Mouse (Mus musculus) midbrain, embryonic 10.5 days (tissue): ENCODE results near the gene Tmem127. TPM values are rescaled to one million over a fixed set of nuclear protein-coding genes. Genes with fewer than 3 reads are reported as not detected.
A peak's percentile ranks its signal among the peaks of the same experiment; 100 is the strongest.

ENCODE experiments used
- DNase-seq: peaks from one replicate; pipeline ENCODE4 v3.0.0-alpha.2; 2017; ENCODE audit warnings: low spot score
- H3K27ac ChIP-seq: fragments of 300-500 bp; sonication (generic); replicated peaks from 2 replicates; pipeline ENCODE4 v1.5.1; 2016; ENCODE audit warnings: mild to moderate bottlenecking
- H3K27me3 ChIP-seq: fragments of 300-500 bp; sonication (generic); 2 replicates; pipeline ENCODE4 v1.6.1; 2016; ENCODE audit warnings: low read depth, mild to moderate bottlenecking; ENCODE audit not compliant: poor library complexity, severe bottlenecking
- H3K36me3 ChIP-seq: fragments of 300-500 bp; sonication (generic); 2 replicates; pipeline ENCODE4 v1.6.1; 2016; ENCODE audit warnings: mild to moderate bottlenecking, moderate library complexity
- H3K4me1 ChIP-seq: fragments of 300-500 bp; sonication (generic); 2 replicates; pipeline ENCODE4 v1.6.1; 2016
- H3K4me3 ChIP-seq: fragments of 300-500 bp; sonication (generic); 2 replicates; pipeline ENCODE4 v1.5.1; 2016; ENCODE audit warnings: mild to moderate bottlenecking, moderate library complexity
- H3K9me3 ChIP-seq: fragments of 300-500 bp; sonication (generic); replicated peaks from 2 replicates; pipeline ENCODE4 v1.6.1; 2016; ENCODE audit warnings: mild to moderate bottlenecking
- WGBS: fragments of 180-500 bp; shearing (Covaris S2); methylation state at CpG from one replicate; pipeline ENCODE4 v1.1.7; 2016; 5-methylcytosine and 5-hydroxymethylcytosine counted together
- polyA plus RNA-seq: library from polyadenylated mRNA; unstranded; fragments of >200 nt; fragmentation: Nextera tagmentation; extraction: Ambion mirVana; gene quantifications from 2 replicates; pipeline ENCODE4 v1.2.1, GENCODE M21; 2016

Tmem127 gene
- polyA plus RNA-seq, 1 experiment from 2014 or later, result 25.6 TPM

DNA sequence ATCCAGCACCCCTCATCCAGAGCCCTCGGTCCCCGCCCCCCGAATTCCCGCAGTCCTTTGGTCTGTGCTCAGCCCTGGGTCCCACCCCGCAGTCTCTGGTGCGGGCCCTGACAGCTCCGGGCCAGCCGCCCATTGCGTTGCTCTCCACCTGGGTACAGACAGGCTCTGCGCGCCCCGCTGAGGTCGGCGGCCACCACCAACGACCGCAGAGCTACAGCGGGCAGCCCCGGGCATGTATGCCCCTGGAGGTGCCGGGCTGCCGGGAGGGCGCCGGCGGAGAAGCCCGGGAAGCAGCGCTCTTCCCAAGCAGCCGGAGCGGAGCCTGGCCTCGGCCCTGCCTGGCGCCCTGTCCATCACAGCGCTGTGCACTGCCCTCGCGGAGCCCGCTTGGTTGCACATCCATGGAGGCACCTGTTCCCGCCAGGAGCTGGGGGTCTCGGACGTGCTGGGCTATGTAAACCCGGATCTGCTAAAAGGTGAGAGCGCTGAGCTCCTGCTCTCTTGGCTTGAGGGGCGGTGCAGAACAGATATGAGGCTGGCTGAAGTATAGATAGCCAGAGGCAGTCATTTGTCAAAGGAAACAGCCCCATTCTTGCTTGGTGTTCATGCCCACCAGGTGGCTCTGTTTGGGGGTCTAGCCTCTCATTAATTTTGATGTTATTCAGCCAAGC lies 761 bp downstream of the Tmem127 start:
- no peaks in the 10 kb centered on the region for H3K27me3 ChIP-seq
- H3K9me3 ChIP-seq, result no peaks in the 10 kb centered on the region
- H3K27ac ChIP-seq, result peak overlapping the region; percentile 85
- under 1% methylated on average over 39 of the region's 39 CpGs for WGBS
- peaks cover 27% of the 10 kb centered on the region for H3K4me1 ChIP-seq
- peaks cover 41% of the 10 kb centered on the region for H3K36me3 ChIP-seq
- peak; percentile 51 for DNase-seq
- H3K4me3 ChIP-seq, result peak overlapping the region; percentile 98

DNA sequence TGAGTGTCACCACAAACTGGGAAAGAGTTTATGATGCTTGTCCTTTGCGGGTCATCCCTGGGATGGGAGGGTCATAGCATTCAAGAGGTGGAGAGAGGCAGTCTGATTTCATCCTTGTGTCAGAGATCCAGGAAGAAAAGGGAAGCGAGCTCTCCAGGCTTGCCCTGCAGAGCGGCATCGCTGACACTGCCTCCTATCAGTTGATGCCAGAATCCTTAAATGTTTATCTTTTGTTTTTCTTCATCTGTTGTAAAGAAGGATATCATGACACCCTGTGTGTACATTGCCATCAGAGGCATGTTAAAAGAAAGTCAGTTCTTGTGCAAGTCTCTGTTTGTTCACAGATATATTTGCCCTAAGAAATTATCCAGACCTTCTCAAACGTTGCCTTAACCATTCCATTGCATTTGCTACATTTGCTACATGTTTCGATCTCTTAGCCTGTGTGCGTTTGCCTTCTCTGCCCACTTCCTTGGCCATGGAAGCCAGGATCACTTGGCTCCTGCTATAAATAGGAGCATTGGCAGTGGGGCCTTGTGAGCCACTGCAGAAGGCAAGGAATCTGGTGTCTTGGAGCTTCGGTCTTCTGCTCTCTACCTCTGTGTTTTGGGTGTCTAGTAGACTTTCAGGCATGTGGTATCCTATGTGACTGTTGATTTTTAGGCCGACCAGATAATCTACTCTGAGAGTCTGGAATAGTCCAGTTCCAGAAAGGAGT lies 2.7 kb downstream of the Tmem127 start:
- H3K36me3 ChIP-seq, result peaks cover 21% of the 10 kb centered on the region
- no peak for DNase-seq
- no peaks in the 10 kb centered on the region for H3K27me3 ChIP-seq
- H3K27ac ChIP-seq, result no peak overlapping the region
- H3K4me1 ChIP-seq, result peaks cover 27% of the 10 kb centered on the region
- H3K9me3 ChIP-seq, result no peaks in the 10 kb centered on the region
- no peak overlapping the region for H3K4me3 ChIP-seq
- 94% methylated on average over 9 of the region's 9 CpGs for WGBS

DNA sequence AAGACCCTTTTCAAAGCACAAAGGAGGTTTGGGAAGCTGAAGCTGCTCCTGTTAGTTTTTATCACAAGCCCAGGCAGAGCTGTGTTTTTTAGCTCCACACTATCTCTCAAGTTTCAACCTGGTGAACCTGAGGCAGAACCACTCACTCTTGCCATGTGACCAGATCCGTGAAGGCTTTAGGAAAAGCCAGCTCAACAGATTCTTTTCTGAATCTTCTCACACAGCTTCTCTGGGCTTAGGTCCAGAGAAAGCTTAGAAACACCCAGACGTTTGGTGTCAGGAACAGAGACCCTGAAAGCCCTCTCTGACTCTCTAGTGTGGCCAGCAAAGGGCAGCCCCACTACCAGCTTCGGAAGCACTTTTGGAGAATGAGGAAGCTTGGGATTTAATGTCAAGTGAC lies 3.7 kb downstream of the Tmem127 start:
- Histone ChIP-seq H3K9me3 (no peaks in the 10 kb centered on the region), H3K4me3 (no peak overlapping the region), H3K36me3 (peaks cover 20% of the 10 kb centered on the region), H3K4me1 (peaks cover 23% of the 10 kb centered on the region), H3K27me3 (no peaks in the 10 kb centered on the region), H3K27ac (no peak overlapping the region)
- 88% methylated on average over 3 of the region's 3 CpGs for WGBS
- DNase-seq, result no peak

DNA sequence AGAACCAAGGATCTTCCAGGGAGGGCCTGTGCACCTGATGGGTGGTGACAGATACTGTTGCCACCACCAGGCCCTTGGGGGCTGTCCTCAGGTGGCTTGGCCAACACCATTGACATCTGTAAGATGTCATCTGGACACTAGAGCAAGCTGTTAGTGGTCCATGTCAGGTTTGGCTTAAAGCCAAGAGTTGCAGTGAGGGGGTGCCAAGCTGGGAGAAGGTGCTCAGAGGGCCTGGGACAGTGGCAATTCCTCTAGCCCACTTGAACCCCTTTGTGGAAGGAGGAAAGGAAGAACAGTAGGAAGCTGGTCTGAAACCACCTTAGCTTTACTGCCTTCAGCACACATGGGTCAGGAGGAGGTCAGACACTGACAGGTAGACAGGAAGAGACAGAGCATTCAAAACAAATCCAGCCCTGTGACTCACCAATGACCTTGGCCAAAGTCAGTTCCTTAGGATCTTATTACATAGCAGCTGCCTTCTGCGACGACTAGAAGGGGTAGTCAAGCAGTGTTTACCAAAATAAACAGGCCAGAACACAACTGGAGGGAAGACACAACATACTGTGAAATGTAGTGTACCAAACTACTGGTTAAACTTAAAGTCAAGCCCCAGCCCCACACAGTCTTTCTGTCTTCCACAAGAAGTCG lies 4.3 kb downstream of the Tmem127 start:
- no peaks in the 10 kb centered on the region for H3K27me3 ChIP-seq
- H3K27ac ChIP-seq, result no peak overlapping the region
- H3K4me3 ChIP-seq, result no peak overlapping the region
- no peaks in the 10 kb centered on the region for H3K9me3 ChIP-seq
- peaks cover 18% of the 10 kb centered on the region for H3K4me1 ChIP-seq
- no peak for DNase-seq
- H3K36me3 ChIP-seq, result peaks cover 25% of the 10 kb centered on the region
- WGBS, result 81% methylated on average over 3 of the region's 3 CpGs

DNA sequence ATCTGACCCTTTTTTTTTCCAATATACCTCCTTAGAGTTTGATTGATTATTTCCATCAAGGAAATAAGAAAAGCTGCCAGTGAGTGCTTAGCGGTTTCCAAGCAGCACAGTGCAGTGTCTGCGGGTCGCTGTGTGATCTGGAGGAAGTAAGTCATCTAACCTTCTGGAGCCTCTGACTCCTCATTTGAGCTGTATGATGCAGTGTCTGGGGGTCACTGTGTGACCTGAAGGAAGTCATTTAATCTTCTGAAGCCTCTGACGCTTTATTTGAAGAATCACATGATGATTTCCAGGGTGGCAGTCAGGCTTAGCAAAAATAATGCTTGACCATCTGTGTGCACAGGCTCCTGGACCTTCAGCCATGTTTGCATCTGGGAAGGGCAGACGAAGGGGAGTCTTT lies 5.1 kb downstream of the Tmem127 start:
- Histone ChIP-seq H3K27me3 (no peaks in the 10 kb centered on the region), H3K27ac (no peak overlapping the region), H3K9me3 (no peaks in the 10 kb centered on the region), H3K4me1 (peaks cover 15% of the 10 kb centered on the region), H3K36me3 (peaks cover 33% of the 10 kb centered on the region), H3K4me3 (no peak overlapping the region)
- DNase-seq, result no peak
- WGBS, result 85% methylated on average over 5 of the region's 5 CpGs

DNA sequence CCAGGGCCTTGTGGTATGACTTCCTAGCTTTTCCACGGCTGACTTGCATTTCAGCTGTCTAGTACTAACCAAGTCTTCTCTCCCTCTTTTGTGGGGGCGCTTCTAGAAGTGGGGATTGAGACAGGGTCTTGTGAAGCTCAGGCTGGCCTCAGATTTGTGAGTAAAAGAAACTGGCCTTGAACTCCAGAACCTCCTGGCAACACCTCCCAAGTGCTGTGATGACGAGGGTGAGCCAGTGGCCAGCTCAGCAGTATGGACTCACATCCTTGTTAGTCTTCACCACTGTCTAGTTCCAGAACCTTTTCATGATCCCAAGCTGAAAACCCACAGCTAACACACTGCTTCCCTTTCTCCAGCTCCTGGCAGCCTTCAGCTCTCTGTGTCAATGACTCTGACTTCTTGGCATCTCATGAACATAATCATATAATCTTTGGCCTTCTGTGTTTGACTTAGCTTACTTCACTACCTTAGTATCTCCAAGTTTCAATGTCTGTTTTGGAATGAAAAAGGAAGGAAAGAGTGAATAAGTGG lies 7.0 kb downstream of the Tmem127 start:
- no peaks in the 10 kb centered on the region for H3K27me3 ChIP-seq
- WGBS, result 84% methylated on average over 3 of the region's 3 CpGs
- H3K27ac ChIP-seq, result no peak overlapping the region
- H3K4me3 ChIP-seq, result no peak overlapping the region
- no peaks in the 10 kb centered on the region; the same call in 1 of the 2 replicates for H3K4me1 ChIP-seq
- DNase-seq, result no peak
- H3K36me3 ChIP-seq, result peaks cover 52% of the 10 kb centered on the region
- H3K9me3 ChIP-seq, result no peaks in the 10 kb centered on the region

DNA sequence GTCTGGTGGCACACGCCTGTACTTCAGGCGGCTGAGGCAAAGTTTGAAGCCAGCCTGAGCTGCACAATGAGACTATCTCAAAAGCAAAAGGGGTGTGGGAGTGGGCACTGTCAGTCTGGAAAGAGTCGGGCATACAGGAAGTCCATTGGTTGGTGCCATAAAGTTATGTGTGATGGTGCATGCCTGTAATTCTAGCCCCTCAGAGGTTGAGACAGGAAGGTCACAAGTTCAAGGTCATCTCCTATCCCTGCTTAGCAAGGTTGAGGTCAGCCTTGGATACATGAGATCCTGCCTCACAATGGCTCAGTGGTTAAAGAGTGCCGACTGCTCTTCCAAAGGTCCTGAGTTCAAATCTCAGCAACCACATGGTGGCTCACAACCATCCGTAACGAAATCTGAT lies 7.6 kb downstream of the Tmem127 start:
- no peak overlapping the region for H3K4me3 ChIP-seq
- DNase-seq, result no peak
- no peaks in the 10 kb centered on the region for H3K27me3 ChIP-seq
- H3K4me1 ChIP-seq, result no peaks in the 10 kb centered on the region
- WGBS, result 89% methylated on average over 6 of the region's 6 CpGs
- no peaks in the 10 kb centered on the region for H3K9me3 ChIP-seq
- H3K27ac ChIP-seq, result no peak overlapping the region
- H3K36me3 ChIP-seq, result peaks cover 56% of the 10 kb centered on the region

DNA sequence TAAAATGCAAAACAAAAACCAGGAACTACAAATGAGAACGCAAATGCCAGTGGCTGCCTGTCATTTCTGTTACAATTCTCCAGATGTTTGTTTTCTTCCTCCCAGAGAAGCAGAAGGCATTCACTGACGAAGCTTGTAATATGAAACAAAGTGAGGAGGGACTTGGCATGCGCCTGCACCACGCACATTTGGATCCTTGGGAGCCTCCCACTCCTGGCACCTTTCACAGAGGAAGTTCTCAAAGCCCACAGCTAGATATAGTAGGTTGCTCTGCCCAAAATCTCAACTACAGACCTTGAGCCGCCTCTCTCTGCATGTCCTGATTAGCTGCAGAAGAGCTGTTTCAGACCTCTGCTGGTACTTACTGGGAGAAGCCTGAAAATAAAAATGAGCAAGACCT lies 11.6 kb downstream of the Tmem127 start:
- DNase-seq, result no peak
- H3K36me3 ChIP-seq, result peaks cover 45% of the 10 kb centered on the region
- WGBS, result 90% methylated on average over 5 of the region's 5 CpGs
- H3K4me1 ChIP-seq, result no peaks in the 10 kb centered on the region
- H3K9me3 ChIP-seq, result no peaks in the 10 kb centered on the region
- H3K27ac ChIP-seq, result no peak overlapping the region
- no peak overlapping the region for H3K4me3 ChIP-seq
- no peaks in the 10 kb centered on the region for H3K27me3 ChIP-seq

DNA sequence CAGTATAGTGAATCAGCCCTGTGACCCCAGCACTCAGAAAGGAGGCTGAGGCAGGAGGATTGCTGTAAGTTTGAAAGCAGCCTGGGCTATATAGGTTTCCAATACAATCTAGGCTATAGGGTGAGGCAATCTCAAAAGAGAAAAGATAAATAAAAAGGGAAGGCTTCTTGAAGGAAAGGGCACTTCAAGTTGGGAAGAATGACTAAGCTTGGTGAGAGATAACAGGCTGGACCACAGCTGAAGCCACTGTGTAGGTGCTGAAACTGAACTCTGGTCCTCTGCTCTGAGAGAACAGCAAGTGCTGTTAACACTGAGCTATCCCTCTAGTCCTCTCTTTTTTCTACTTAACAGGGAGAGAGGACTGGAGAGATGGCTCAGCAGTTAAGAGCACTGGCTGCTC lies 14.8 kb downstream of the Tmem127 start:
- no peak overlapping the region for H3K27ac ChIP-seq
- no peaks in the 10 kb centered on the region for H3K9me3 ChIP-seq
- no peak for DNase-seq
- H3K4me3 ChIP-seq, result no peak overlapping the region
- no peaks in the 10 kb centered on the region for H3K4me1 ChIP-seq
- peaks cover 27% of the 10 kb centered on the region for H3K36me3 ChIP-seq
- no peaks in the 10 kb centered on the region for H3K27me3 ChIP-seq

DNA sequence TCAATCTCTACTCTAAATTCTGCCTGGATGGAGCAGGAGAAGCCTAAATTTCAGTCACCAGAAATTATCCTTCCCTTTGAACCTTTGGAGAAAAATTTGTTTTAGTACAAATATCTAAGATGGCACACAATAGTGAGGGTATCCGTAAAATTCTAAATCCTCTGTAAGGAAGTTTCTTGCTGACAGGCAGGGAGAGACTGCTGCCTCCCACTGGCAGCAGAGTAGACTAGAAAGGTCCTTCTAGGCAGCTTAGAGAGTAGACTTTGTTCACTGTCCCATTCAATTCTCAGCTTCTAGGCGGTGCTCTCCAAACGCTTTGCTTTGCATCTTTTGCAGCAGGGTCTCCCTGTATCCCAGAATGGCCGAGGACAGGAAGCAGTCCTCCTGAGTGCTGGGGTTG lies 20.1 kb downstream of the Tmem127 start:
- peaks cover 5% of the 10 kb centered on the region for H3K36me3 ChIP-seq
- no peaks in the 10 kb centered on the region for H3K27me3 ChIP-seq
- WGBS, result 39% methylated on average over 4 of the region's 4 CpGs
- H3K4me3 ChIP-seq, result no peak overlapping the region
- DNase-seq, result no peak
- H3K4me1 ChIP-seq, result peaks cover 14% of the 10 kb centered on the region
- H3K27ac ChIP-seq, result no peak overlapping the region
- no peaks in the 10 kb centered on the region for H3K9me3 ChIP-seq

DNA sequence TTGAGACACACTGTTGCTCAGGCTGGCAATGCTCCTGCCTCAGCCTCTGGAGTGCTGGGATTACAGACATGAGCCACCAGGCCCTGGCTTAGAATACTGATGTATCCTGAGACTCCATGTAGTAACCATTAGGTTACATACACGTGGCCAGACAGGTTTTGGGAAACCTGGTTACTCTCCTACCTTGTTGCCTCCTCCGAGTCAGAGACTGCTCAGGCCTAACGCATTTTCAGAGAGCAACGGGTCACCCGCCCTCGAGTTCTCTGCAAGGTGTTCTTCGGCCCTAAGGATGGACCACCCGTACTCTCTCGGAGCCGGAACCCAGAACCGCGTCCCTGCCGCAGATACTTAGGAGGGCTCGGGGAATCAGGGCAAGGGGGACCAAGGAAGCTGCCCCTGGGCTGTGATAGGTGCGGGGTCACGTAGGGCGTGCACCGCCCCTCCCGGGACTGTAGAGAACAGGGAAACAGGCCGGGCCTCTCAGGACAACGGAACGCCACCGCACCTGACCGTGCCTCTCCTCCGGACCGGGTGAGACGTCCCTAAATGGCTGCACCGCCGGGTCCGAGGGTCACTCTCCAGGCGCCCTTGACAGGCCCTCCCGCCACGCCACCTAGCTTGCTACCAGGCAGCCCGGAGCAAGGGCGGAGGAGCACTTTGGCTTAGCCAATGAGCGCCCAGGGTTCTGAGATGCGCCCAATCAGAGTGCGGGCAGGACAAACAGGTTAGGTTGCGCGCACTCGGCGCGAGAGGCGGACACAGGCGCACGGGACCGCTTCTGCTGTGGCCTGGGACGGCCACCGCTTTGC lies 22.0 kb downstream of the Tmem127 start, which contains the start of gene Stard7:
TSS of gene Stard7 (plus strand) at position 728 of the 809 bp plus-strand sequence.
- H3K27ac ChIP-seq, result peak within 1 kb of the TSS; percentile 97
- peaks cover 17% of the 10 kb centered on the region for H3K4me1 ChIP-seq
- peaks cover 8% of the 10 kb centered on the region for H3K36me3 ChIP-seq
- H3K4me3 ChIP-seq, result peak within 1 kb of the TSS; percentile 97
- WGBS, result under 1% methylated on average over 49 of the region's 49 CpGs
- H3K9me3 ChIP-seq, result no peaks in the 10 kb centered on the region
- DNase-seq, result peak; percentile 97
- no peaks in the 10 kb centered on the region for H3K27me3 ChIP-seq

DNA sequence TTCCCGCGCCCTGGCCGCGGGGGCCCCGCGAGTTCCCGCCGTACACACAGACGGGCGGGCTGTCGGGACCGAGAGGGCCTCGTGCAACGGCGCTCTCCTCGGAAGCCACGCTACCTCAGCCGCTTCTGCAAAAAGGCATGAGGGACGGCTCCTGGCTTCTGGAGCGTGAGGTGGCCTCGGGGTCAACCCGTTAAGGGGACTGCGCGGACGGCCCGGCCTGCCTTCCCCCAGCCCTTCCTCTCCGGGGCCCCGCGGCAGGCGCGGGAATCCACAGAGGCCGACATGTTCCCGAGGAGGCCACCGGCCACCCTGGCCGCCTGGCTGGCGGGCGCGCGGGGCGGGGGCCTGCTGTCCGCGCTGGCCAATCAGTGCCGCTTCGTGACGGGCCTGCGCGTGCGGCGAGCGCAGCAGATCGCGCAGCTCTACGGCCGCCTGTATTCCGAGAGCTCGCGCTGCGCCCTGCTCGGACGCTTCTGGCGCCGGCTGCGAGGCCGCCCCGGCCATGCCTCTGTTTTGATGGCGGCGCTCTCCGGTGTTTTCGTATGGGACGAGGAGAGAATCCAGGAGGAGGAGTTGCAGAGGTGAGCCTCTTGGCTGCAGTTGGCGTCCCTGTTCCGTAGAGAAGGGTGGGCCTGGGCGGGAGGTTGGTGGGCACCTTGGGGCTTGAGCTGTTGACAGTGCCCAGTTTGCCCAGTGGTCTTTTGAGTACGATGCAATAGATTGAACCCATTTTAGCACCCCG lies 22.8 kb downstream of the Tmem127 start:
- H3K27ac ChIP-seq, result peak overlapping the region; percentile 97
- H3K27me3 ChIP-seq, result no peaks in the 10 kb centered on the region
- peak; percentile 86 for DNase-seq
- WGBS, result under 1% methylated on average over 75 of the region's 75 CpGs
- H3K9me3 ChIP-seq, result no peaks in the 10 kb centered on the region
- H3K36me3 ChIP-seq, result peaks cover 8% of the 10 kb centered on the region
- H3K4me3 ChIP-seq, result peak overlapping the region; percentile 97
- peaks cover 21% of the 10 kb centered on the region for H3K4me1 ChIP-seq
